Mouse (Mus musculus) kidney, postnatal 14 days (tissue): Measurements from ENCODE around the gene Gm20388.
A peak's percentile ranks its signal among the peaks of the same experiment; 100 is the strongest.

Experiments
- DNase-seq: peaks from one replicate; pipeline ENCODE4 v3.0.0; 2022; ENCODE audit warnings: mixed read lengths

The Gm20388 gene

DNA sequence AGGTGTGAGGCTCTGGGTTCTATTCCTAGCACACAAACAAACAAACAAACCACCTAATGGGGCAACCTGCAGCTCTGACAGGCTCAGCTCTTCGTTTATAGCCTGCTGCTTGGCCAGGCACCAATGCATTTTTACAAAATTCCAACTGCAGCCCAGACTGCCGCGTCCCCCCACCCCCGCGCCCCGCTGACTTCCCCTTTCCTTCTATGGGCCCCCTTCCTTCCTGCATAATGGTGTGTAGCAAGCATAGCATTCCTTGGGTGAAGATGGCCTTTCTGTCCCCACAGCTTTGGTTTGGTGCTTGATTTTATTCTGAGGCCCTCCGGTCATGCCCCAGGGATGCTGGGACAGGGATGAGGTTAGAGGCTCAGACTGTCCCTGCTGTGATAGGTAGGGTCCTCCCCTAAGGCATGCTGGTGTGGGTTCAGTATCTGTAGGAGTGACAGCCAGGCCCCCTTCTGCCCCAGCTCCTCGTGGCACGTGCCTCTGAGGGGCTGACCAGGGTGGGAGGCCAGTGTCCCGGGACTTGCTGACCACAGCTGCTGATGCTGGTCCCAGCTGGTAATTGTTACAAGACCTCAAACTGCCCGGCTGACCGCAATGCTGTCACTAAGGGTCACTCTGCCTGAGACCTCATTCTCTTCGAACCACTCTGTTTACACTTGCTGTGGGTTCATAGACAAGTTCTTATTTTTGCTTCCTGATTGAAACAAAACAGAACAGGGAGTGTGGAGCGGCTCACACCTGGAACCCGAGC lies 103.8 kb downstream of the Gm20388 start:
- DNase-seq = peak; percentile 70

DNA sequence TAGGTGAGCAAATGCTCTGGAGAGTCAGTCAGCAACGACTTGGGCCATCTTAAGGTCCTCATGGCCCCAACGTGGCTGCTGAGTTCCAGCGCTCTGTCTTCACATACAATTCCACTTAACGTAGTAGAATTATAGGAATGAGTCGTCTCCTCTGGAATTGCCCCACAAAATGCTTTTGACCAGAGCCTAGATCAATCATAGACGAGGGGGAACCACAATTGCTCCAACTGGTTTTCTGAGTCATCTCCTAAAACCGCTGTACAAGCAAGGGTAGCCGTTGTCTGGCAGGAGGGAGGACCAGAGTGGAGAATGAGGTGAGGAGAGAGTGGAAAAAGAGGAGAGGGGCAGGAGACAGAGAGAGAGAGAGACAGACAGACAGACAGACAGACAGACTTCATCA lies 105.3 kb downstream of the Gm20388 start:
- DNase-seq = no peak

DNA sequence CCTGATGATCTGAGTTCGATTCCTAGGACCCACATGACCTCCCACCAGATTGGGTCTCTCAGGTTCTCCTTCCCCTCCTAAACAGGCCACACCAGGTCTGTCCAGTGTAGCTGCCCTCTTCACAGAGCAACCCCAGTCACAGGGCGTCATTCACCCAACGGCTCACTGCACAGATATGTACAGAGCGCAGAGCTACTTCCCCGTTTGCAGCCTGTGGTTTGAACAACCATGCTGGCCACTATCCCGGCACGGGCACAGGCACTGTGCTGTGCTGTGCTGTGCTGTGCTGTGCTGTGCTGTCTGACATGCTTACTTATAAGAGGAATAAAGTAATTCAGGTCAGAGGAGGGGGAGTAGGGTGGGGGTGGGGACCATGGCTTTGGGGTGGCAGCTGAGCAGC lies 105.8 kb downstream of the Gm20388 start:
- no peak for DNase-seq

DNA sequence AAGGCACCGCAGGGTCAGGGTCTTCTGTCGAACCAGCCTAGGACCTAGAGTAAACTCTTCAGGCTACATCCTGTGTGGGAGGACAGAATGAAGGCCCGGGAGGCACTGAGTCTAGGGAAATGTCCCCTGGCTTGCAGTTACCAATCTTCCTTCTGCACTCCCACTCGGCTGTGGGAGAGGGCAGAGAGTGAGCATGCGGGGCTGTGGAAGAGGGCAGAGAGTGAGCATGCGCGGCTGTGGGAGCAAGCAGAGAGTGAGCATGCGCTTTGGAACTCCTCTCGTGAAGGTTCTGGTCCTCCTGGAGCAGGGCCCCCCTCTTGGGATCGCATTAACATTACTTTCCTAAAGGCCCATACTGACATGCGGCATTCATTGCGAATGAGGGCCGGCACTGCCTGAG lies 106.7 kb downstream of the Gm20388 start:
- DNase-seq = no peak

DNA sequence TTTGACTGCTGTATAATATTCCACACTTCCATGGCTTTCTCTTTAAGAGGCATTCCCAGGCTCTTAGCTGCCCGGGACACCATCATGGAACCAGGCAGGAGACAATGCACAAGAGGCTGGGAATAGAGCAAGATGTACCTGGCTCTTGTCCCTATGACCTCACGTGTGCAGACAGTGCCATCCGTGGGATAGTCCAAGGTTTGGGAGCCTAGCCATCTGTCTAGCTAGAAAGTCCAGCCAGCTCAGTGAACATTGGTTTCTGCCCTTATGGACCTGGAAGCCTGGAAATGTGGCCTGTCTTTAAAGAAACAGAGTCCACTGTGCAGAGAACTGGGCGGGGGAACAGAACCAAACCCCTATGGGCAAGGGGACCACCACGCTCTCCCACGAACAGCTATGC lies 107.1 kb downstream of the Gm20388 start:
- no peak for DNase-seq

DNA sequence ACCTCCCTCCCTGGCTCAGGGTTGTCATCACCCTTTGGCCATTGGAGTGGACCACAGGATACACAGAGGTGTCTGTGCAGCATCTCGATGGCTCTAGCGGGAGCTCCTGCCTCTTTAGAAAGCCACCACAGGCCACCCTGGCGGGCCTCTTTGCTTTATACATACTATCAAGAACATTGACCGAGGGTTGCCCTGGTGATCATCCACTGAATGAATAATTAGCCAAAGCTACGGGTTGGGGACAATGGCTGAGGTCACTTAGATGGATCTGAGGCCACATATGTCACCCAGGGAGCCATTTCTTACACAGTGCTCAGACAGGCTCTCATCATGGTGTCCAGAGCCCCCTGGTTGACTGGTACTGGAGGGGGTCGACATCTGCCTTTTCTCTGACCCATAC lies 107.7 kb downstream of the Gm20388 start:
- no peak for DNase-seq

DNA sequence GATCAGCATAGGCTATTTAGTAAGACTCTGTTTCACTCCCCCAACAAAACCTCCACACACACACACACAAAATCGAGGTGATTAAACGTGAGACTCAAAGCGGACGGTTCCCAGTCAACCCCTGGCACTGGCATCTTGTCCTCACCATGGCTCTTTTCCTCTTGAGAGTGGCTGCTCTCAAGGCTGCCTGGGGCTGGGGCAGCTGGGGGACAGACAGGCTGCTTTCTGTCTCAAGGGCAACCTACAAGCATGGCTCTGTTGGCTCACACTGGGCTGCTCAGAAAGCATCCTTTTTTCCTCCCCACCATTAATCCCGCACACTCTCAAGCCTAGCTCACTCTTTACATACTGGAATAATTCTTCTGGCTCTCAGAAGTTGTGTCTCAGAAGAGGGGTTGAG lies 108.7 kb downstream of the Gm20388 start:
- no peak for DNase-seq

DNA sequence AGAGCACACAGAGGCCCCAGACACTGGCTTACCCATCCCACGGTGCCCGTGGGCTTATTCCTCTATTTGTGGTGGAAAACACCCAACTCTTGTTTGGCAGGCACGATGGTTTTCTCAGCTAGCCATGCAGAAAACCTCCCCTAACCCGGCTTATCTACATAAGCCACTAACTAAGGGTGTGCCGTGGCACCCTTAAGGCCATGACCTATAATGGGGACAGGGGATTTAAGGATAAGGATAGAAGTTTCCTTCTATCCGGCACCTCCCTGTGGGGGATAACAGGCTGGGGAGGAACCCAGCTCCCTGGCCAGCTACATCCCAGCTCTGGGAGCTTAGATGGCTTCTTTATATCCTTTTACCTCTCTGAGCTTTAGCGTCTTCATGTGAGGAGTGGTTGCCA lies 109.7 kb downstream of the Gm20388 start:
- no peak for DNase-seq

DNA sequence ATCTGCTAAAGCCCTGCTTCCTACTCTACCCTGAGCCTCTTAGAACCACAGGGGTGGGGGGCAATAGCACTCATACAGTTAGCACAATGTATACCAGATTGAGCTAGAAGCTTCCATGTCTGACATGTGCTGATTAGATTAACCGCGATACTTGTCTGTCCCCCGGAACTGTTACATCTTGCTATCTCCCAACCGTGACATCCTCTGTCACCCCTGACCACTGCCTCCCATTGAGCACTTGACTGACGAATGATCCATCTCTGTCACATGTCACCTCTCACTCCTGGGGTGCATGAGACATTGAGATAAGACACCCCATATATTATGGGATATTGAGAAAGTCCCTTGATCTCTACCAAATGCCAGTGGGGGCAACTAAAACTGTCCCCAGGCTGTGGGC lies 115.6 kb downstream of the Gm20388 start:
- DNase-seq = no peak

DNA sequence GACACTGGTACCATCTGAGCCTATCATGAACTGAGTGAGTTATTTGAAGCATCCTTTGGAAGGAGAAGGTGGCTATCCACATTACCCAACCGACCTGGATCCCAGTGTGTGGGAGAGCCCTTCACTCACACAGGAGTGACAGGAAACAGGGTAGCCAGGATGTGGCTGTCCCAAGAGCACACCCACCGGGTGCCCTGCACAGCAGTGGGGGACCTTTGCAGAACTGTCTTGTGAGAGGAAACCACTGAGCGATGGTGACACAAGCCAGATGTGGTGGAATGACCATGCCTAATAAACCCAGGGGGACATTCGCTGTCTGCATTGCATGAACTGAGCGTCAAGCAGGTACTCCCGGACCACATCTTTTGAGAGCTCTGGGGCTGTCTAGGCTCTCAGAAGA lies 116.3 kb downstream of the Gm20388 start:
- DNase-seq = no peak

DNA sequence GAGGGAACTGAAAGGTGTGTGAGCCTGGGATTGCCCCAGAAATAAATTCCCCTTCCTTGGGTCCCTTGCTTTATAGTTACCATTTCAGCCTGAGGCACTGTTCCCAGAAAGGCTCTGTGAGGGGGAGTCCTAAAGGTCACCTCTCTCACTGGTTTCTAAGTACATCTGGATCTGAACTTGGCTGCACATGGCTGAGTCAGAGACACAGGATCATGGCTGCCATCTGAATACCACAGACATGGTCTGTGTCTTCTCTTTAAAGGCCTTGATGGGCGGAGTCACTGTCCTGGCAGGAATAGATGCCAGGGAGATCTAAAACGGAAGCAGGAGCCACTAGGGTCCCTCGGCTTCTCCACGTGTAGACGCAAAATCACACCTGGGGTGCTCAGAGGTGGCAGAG lies 119.8 kb downstream of the Gm20388 start:
- DNase-seq = no peak

DNA sequence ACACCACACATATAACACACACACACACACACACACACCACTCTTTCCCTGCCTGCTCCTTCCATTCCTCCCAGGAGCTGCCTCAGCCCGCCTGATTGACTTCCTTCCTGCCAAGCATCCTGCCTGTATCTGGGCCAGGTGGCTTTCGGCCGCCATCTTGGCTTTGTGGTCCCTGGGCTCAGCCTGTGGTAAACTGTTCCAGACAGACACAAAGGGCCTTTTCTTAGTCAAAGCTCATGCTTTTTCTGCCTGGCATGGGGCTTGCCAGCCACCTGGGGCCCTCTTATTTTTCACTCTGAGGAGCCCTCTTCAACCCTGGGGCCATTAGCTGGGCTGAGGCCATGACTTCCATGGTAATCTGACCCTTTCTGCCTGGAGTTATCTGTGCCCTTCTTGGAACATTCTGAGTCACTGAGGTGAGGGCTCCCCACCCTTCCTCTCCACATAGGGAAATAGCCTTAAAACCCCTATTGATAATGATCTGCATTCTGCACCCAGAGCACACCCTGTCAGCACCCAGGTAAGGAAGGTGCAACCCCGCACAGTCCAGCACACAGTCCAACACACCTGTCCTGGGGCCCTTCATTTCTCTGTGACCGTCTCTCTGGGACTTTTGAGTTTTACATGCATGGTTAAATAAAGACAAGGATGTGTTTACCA lies 122.0 kb downstream of the Gm20388 start:
- DNase-seq = no peak

DNA sequence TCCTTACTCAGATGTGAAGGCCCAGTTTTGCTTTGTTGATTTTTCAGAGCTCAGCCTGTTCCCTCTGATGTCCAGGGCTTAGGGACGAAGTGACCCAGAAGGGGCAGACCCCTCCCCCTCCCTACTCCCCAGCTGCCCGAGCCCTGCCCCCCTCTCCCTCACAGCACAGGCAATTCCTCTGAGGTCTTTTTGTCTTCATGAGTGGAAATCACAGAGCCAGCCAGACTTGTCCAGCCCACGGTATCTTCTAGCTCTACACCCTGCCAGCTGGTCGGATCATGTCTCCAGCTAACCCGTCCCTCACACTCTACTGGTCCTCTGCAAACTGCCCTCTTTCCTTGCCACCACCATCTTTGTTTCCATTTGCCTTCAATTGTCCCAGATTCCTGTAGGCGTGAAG lies 123.8 kb downstream of the Gm20388 start:
- DNase-seq = no peak

DNA sequence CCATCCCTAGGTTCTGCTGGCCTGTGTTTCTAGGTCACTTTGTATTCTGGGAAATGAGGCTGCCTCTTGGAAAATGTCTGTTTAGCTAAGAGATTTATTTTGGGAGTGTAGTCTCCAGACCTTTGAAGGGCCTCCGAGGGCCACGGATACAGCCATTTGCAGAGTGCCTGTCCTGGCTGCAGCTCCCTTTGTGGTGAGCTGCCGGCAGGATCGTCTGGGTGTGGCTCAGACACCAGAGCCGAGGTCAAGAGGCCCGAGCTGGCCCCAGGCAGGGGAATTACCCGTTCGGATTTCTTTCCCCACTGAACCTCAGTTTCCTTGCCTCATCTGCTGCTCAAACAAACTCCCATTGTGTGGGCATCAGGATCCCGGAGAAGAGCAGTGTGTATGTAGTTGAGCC lies 125.5 kb downstream of the Gm20388 start:
- no peak for DNase-seq

DNA sequence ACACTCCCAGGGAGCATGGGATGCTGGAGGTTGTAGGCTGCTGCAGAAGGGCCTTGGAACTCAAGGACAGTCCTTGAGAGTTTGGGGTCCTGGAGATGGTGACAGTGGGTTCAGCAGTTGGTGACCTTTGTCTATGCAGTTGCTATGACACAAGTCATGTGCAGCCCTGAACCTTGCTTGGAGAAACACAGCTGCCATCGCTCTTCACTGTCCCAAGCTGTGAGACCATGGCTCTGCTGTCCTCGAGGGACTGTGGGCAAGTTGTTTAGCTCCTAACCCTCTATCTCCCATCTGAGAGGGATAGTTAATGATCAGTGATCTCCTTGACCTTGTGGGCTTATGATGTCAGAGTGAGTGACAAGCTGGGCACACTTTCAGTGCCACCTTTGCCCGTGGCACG lies 125.9 kb downstream of the Gm20388 start:
- no peak for DNase-seq

DNA sequence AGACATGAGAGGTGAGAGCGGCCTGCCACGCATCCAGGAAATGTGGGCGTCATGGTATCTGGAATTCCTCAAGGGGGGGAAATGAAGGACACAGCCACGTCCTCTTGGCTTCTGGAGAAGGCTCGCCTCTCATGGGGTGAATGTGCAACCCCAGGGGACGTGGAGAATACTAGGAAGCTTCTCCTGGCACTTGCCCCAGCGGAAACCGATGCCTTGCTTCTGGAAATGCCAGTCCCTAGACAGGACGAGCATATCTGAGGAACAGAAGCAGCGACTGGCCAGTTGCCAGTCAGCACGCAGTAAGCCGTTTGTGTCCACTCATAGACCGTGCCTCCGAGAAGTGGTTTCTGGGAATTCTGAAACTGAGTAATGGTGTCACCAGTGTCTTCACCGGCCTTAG lies 126.6 kb downstream of the Gm20388 start:
- DNase-seq = peak; percentile 56

DNA sequence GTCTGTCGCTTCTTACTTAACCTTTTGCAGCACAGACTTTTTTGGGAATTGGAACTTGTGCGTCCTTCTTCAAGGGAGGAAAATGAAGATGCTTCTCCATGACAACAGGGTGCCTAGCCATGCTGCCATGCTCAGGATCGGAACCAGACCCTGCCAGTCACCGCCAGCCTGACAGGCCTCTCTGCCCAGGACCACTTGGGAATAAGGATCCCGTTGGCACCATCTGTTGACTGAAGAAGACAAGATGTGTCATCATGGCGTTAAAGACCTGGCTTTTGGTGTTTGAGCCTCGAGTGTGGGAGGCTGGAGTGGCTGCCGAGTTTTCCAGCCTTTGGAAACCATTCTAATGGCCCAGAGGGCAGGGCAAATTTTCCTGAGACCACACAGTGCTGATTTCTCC lies 127.0 kb downstream of the Gm20388 start:
- no peak for DNase-seq

DNA sequence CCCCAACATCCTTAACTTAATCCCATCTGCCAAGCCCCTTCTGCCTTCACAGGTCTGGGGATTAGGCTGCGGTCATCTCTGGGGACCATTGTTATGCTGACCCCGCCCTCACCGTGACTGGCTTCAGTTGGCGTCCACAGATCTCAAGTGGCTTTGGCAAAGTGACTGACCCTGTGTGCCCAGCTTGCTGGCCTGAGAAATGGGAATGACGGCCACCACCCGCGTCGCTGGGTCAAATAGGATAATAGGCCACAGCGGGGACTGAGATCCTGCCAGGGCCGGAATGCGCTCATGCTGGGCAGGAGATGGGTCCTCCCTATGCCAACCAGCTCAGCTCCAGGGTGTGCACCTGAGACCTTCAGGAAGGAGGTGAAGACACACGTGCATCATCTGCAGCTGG lies 128.1 kb downstream of the Gm20388 start:
- no peak for DNase-seq

DNA sequence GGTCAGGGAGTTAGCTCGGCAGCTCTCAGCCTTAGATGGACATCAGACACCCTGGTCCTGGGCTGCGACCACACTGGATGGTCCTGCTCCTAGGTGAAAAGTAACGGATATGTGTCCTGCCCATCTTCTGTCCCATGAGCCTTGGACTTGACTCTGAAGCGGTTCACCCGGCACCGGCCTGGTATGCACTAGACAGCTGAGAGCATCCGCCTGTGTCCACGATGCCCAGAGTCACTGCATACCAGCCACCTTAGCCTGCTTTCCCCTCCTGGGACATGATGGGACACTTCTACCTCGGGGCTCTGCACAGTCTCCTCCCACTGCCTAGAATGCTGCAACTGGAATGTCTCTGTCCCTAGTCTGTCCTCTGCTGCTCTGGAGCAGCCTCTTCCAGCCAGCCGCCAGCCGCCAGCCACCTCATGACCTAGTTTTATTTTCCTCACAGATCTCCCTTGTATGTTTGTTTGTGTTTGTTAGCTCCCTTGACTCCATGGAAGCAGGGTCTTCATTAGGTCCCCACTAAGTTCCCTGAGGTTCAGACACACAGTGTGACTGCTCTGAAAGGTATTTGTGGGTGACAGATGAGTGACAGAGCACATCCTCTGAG lies 128.8 kb downstream of the Gm20388 start:
- peak; percentile 29 for DNase-seq

DNA sequence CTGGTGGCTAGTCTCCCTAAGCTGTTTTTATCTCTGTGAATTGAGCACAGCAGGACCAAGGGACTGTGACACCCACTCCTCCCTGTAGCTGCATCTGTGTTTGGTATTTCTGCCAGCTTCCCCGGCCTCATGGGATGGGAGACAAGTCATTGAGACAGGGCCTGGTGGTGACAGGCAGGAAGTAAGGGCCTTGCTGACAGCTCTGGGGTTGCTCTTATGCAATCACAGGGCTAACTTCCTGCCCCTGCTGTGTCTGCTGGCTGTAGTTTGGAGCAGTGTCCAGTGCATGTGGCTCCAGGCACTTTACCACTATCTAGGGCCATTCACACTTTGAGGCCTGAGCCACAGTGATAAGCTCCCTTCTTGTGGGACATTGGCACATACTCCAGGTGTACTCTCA lies 130.2 kb downstream of the Gm20388 start:
- peak; percentile 66 for DNase-seq

DNA sequence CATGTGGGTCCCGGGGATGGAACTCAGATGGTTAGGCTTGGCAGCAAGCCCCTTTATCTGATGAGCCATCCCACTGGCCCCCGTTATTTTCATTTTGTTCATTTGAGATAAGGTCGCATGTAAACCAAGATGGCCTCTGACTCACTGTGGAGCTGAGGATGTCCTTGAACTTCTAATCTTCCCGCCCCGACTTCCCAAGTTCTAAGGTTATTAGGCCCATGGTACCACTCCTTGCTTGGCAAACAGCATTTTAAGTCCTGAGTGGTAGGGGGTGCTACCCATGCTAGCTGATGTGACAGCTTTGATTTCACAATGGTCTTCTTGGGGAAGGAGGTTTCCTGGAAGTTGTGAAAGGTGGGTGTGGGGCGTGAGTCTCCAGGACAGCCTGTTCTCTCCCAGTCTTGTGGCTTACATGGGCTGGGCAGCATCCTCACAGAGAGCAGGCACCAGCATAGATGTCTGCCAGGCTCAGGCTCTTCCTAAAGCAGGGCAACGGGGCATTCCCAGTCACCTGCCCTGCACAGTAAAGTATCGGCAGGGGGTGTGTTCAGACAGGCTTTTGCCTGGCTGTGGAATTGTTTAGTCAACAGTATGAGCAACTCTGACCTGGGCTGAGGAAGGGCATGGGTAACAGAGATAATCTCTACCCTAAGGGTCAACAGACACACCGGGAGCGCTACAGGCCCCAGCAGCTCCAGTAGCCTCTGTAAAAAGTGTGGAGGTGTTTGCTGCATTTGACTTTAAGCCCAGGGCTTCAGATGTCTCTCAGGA lies 132.1 kb downstream of the Gm20388 start:
- DNase-seq = no peak

DNA sequence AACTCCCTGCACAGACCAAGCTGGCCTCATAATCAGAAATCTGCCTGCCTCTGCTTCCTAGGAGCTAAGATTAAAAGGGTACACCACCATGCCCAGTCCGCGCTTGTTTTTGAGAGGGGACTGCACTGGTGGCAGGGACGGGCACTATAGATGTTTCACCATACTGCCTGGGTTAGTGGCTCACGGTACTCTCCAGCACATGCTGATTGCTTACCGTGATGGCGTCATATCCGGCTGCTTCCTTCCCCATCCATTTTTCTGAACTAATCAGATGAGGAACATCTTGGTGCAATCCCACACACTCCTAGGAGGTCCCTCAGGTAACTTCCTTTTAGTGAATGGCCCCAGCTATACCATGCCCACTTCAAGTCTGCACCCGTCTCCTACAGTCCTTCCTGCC lies 134.3 kb downstream of the Gm20388 start:
- DNase-seq = no peak

DNA sequence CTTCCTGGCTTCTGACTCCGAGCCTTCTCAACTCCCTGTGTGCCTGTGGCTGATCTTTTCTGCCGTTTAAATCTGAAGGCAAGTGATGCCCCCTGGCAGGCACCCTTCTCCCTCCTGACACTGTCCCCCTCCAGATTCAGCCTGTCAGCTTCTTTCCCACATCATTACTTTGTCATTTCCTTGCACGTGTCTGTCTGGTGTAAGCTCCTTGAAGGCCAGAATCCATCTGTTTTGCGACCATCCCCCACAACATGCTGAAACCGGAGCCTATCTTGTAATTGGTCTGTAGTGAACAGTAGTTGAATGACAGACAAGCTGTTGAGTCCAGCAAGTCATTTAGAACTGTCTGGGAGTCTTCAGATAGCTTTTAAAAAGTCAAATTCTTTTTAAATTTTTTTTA lies 134.8 kb downstream of the Gm20388 start:
- no peak for DNase-seq
